In genomic region chr3:89177242-89178106, GRCm38 (mm10) we compare ENCODE assay signal across 8 mouse cellular contexts. TPM values are rescaled to one million over a fixed set of nuclear protein-coding genes. Genes with fewer than 3 reads are reported as not detected.
DNase-seq lines count a peak whose midpoint lies in the region; ATAC-seq lines count a peak whose summit lies in the region.

Scamp3 (plus strand) TSS chr3:89177473.

- no peaks in the 10 kb centered on the region for H3K9me3 ChIP-seq in heart, embryonic 13.5 days
- H3K9me3 ChIP-seq in liver, embryonic 12.5 days (replicated peaks): no peaks in the 10 kb centered on the region
- H3K9me3 ChIP-seq in stomach, embryonic 15.5 days: no peaks in the 10 kb centered on the region

- H3K9ac ChIP-seq in heart, embryonic 13.5 days: peak within 1 kb of the TSS; percentile 92
- peak within 1 kb of the TSS; percentile 84 for H3K9ac ChIP-seq in liver, embryonic 12.5 days
- H3K9ac ChIP-seq in stomach, embryonic 15.5 days: peak within 1 kb of the TSS; percentile 77

- H3K4me2 ChIP-seq in heart, embryonic 13.5 days: peak within 1 kb of the TSS; percentile 96
- H3K4me2 ChIP-seq in liver, embryonic 12.5 days: peak within 1 kb of the TSS; percentile 89
- peak within 1 kb of the TSS; percentile 85 for H3K4me2 ChIP-seq in stomach, embryonic 15.5 days

- H3K4me1 ChIP-seq in brown adipose tissue, adult 24 weeks (ENCODE audit: control insufficient read depth, insufficient read depth, insufficient read length, low read length): 0 out of 2 replicates have a peak, but pooled peaks cover 5% of the 10 kb centered on the region
- peaks cover 18% of the 10 kb centered on the region for H3K4me1 ChIP-seq in heart, embryonic 13.5 days
- peaks cover 31% of the 10 kb centered on the region for H3K4me1 ChIP-seq in liver, embryonic 12.5 days
- peaks cover 9% of the 10 kb centered on the region for H3K4me1 ChIP-seq in stomach, embryonic 15.5 days

- peak within 1 kb of the TSS; percentile 50 for H3K27ac ChIP-seq in brown adipose tissue, adult 24 weeks (replicated peaks; ENCODE audit: low read depth, low read length)
- peak within 1 kb of the TSS; percentile 83 for H3K27ac ChIP-seq in heart, embryonic 13.5 days (replicated peaks)
- peak within 1 kb of the TSS; percentile 80 for H3K27ac ChIP-seq in liver, embryonic 12.5 days
- H3K27ac ChIP-seq in stomach, embryonic 15.5 days: peak within 1 kb of the TSS; percentile 77

- no peaks in the 10 kb centered on the region for H3K27me3 ChIP-seq in heart, embryonic 13.5 days (replicated peaks)
- no peaks in the 10 kb centered on the region for H3K27me3 ChIP-seq in liver, embryonic 12.5 days (replicated peaks)
- H3K27me3 ChIP-seq in stomach, embryonic 15.5 days (replicated peaks): no peaks in the 10 kb centered on the region

- H3K36me3 ChIP-seq in heart, embryonic 13.5 days: peaks cover 81% of the 10 kb centered on the region
- peaks cover 82% of the 10 kb centered on the region for H3K36me3 ChIP-seq in liver, embryonic 12.5 days
- H3K36me3 ChIP-seq in stomach, embryonic 15.5 days: peaks cover 57% of the 10 kb centered on the region

- peak; percentile 96 for DNase-seq in CD4-positive, CD25-positive, alpha-beta regulatory T cell, adult 2 months (ENCODE audit: low read depth, low spot score)
- DNase-seq in fat pad, adult 2 months (ENCODE audit: extremely low read depth, low read depth, low spot score): peak; percentile 75
- DNase-seq in kidney, postnatal 10 days: peak; percentile 91
- DNase-seq in natural killer cell, adult 2 months (ENCODE audit: low spot score in 2 of 2): peak; percentile 81 to 85

- H3K4me3 ChIP-seq in brown adipose tissue, adult 24 weeks (ENCODE audit: insufficient read depth, low read depth, low read length): peak within 1 kb of the TSS; percentile 77
- H3K4me3 ChIP-seq in heart, embryonic 13.5 days: peak within 1 kb of the TSS; percentile 78
- peak within 1 kb of the TSS; percentile 82 for H3K4me3 ChIP-seq in liver, embryonic 12.5 days
- peak within 1 kb of the TSS; percentile 69 for H3K4me3 ChIP-seq in stomach, embryonic 15.5 days (replicated peaks)

- WGBS in heart, embryonic 13.5 days: 0% methylated on average over 43 of the region's 43 CpGs
- WGBS in liver, embryonic 12.5 days (ENCODE audit: insufficient replicate concordance): under 1% methylated on average over 43 of the region's 43 CpGs
- WGBS in stomach, embryonic 15.5 days: under 1% methylated on average over 43 of the region's 43 CpGs

- ATAC-seq in heart, embryonic 13.5 days (ENCODE audit: extremely low read depth, insufficient number of reproducible peaks, low FRiP score, low TSS enrichment): peak; percentile 86
- peak; percentile 92 for ATAC-seq in liver, embryonic 12.5 days
- ATAC-seq in stomach, embryonic 15.5 days (ENCODE audit: insufficient read depth, low FRiP score, low read depth): peak; percentile 95

RNA-seq across cellular contexts. Expression of gene Scamp3, which starts in this region (rescaled TPM):
- 39.4 and 48.7 TPM in 2 replicates for polyA plus RNA-seq in brown adipose tissue, adult 24 weeks (2012; ENCODE audit: insufficient read depth, insufficient read length, missing spikeins)
- 83.4 and 88.1 TPM in 2 replicates for polyA plus RNA-seq in heart, embryonic 13.5 days (2015; fragmentation: Nextera tagmentation; extraction: Ambion mirVana)
- 79.8 and 86.3 TPM in 2 replicates for polyA plus RNA-seq in liver, embryonic 12.5 days (2016; fragmentation: Nextera tagmentation; extraction: Ambion mirVana)
- polyA plus RNA-seq in stomach, embryonic 15.5 days (2015; fragmentation: Nextera tagmentation; extraction: Ambion mirVana): 103 and 106 TPM in 2 replicates

Comparison
In these comparisons a context has a peak if more than half of its experiments do, and no peak if none do; other contexts are left out.
1. Peak in every context shown above with its lines: DNase-seq, ATAC-seq, H3K4me3 ChIP-seq and H3K27ac ChIP-seq.